Mouse (Mus musculus): ENCODE data around the gene Cyb5rl. TPM values are rescaled to one million over a fixed set of nuclear protein-coding genes. Genes with fewer than 3 reads are reported as not detected.

Cyb5rl gene
- polyA plus RNA-seq, 1 experiment from 2014 or later, result 9.9 TPM

GRCm38 (mm10) chr4:107121165-107121943, 54.6 kb downstream of the Cyb5rl start:
- peak; percentile 75 for DNase-seq (ENCODE audit: low spot score)
- Histone ChIP-seq H3K4me1 (peaks cover 49% of the 10 kb centered on the region), H3K9me3 (replicated peaks) (no peaks in the 10 kb centered on the region), H3K27me3 (ENCODE audit: low read depth, poor library complexity, severe bottlenecking) (peaks cover 6% of the 10 kb centered on the region), H3K4me3 (no peak overlapping the region), H3K36me3 (no peaks in the 10 kb centered on the region), H3K27ac (replicated peaks) (peak overlapping the region; percentile 86)
- WGBS, result 56% methylated on average over 12 of the region's 12 CpGs

GRCm38 (mm10) chr4:107124376-107124775, 57.6 kb downstream of the Cyb5rl start:
- Histone ChIP-seq H3K36me3 (no peaks in the 10 kb centered on the region), H3K27ac (replicated peaks) (peak overlapping the region; percentile 4; the same call in 1 of the 2 replicates), H3K9me3 (replicated peaks) (no peaks in the 10 kb centered on the region), H3K27me3 (ENCODE audit: low read depth, poor library complexity, severe bottlenecking) (peaks cover 10% of the 10 kb centered on the region), H3K4me3 (no peak overlapping the region), H3K4me1 (peaks cover 75% of the 10 kb centered on the region)
- 72% methylated on average over 7 of the region's 7 CpGs for WGBS
- DNase-seq (ENCODE audit: low spot score), result no peak

DNA sequence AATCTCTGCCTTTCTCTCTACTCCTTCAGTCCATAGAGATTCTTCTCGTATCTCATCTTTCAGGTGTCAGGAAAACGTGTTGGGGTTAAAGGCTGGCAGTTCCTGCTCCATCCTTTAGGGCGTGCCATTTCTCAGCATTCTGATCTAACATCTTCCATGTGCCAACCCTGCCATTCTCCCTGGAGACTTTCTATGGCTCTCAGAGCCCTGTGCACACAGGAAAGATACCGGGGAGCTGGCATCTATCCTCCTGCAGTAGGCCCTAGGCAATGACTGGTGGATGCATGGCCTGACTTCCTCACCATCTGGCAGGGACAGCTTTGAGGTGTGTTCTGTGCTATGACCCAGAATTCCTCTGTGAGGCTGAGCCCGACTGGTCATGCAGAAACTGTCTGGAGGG, 58.3 kb downstream of the Cyb5rl start:
- Histone ChIP-seq H3K36me3 (no peaks in the 10 kb centered on the region), H3K27ac (replicated peaks) (no peak overlapping the region), H3K4me1 (peaks cover 77% of the 10 kb centered on the region), H3K27me3 (ENCODE audit: low read depth, poor library complexity, severe bottlenecking) (peaks cover 10% of the 10 kb centered on the region), H3K9me3 (replicated peaks) (no peaks in the 10 kb centered on the region), H3K4me3 (no peak overlapping the region)
- 63% methylated on average over 5 of the region's 5 CpGs for WGBS
- DNase-seq (ENCODE audit: low spot score), result no peak

GRCm38 (mm10) chr4:107126389-107126788, 59.6 kb downstream of the Cyb5rl start:
- Histone ChIP-seq H3K9me3 (replicated peaks) (no peaks in the 10 kb centered on the region), H3K36me3 (no peaks in the 10 kb centered on the region), H3K27ac (replicated peaks) (peak overlapping the region; percentile 85), H3K4me1 (peaks cover 78% of the 10 kb centered on the region), H3K4me3 (no peak overlapping the region), H3K27me3 (ENCODE audit: low read depth, poor library complexity, severe bottlenecking) (peaks cover 10% of the 10 kb centered on the region)
- 46% methylated on average over 10 of the region's 10 CpGs for WGBS
- DNase-seq (ENCODE audit: low spot score), result no peak

DNA sequence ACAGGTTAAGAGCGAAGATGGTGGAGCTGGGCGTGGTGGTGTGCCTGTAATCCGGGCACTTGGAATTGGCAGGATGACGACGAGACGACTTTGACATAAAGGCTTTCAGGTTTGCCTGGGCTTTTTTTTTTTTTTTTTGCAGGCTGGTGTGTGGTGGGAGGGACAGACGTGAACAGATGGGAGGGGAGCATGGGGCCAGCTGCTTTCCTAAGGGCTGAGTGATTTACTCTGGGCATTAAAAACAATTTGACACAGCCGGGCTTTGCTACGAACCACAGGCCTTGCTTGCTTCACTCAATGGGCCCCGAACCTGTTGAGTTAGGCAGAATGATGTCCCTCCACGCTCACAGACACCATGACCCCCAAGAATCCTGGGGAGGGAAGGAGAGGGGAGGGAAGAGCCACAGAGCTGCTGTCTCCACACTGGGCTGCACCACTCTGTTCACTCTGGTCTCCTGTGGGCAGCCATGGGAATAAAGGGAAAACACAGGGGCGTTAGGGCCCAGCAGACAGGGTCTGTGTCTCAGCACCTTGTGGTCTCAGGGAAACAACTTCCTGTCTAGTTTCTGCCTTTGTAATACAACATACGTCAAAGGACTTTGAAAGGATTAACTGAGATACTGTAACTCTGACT, 60.2 kb downstream of the Cyb5rl start:
- peak overlapping the region; percentile 85 for H3K27ac ChIP-seq (replicated peaks)

DNA sequence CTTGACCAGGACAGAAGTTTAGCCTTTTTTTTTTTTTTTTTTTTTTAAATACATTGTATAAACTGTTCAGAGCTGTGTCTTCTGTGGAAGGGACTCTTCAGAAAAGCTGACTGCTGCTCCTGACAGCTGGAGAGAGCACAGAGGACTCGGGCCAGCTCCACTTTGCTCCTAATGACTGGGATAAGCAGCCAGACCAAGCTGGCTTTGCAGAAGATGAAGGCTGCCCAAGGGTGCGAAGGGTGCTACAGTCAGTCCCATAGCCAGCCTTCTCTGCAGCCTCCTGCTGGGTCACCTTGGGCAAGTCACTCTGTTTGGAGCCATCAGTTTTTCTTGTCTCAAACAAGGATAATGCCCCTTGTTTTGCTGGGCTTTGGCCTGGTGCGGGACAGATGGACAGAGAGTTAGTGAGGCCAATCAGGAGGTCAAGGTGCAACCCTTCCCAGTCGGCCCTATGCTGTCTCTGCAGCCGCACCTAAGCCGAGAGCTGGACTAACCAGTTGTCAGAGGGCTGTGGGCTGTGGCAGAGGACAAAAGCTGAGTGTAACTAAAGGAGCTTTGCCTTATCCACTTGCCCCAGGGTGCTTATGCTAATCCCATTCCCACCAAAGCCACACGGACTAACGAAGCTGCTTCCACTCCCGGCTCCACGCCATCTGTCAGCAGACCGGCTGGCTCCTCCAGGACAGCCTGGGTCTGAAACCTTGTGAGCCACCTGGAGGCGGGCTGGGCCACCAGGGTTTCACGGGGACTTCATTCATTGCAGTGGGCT, 61.3 kb downstream of the Cyb5rl start:
- no peaks in the 10 kb centered on the region for H3K9me3 ChIP-seq (replicated peaks)
- H3K27me3 ChIP-seq (ENCODE audit: low read depth, poor library complexity, severe bottlenecking), result peaks cover 10% of the 10 kb centered on the region
- WGBS, result 13% methylated on average over 13 of the region's 13 CpGs
- H3K27ac ChIP-seq (replicated peaks), result peak overlapping the region; percentile 85
- H3K36me3 ChIP-seq, result no peaks in the 10 kb centered on the region
- peak overlapping the region; percentile 23 for H3K4me3 ChIP-seq
- H3K4me1 ChIP-seq, result peaks cover 74% of the 10 kb centered on the region
- DNase-seq (ENCODE audit: low spot score), result peak; percentile 75

More for the DNA sequence above, 60.2 kb downstream of the Cyb5rl start:
- no peak for DNase-seq (ENCODE audit: low spot score)
- H3K9me3 ChIP-seq (replicated peaks), result no peaks in the 10 kb centered on the region
- peaks cover 74% of the 10 kb centered on the region for H3K4me1 ChIP-seq
- WGBS, result 60% methylated on average over 13 of the region's 13 CpGs
- H3K4me3 ChIP-seq, result no peak overlapping the region
- no peaks in the 10 kb centered on the region for H3K36me3 ChIP-seq
- H3K27me3 ChIP-seq (ENCODE audit: low read depth, poor library complexity, severe bottlenecking), result peaks cover 10% of the 10 kb centered on the region

DNA sequence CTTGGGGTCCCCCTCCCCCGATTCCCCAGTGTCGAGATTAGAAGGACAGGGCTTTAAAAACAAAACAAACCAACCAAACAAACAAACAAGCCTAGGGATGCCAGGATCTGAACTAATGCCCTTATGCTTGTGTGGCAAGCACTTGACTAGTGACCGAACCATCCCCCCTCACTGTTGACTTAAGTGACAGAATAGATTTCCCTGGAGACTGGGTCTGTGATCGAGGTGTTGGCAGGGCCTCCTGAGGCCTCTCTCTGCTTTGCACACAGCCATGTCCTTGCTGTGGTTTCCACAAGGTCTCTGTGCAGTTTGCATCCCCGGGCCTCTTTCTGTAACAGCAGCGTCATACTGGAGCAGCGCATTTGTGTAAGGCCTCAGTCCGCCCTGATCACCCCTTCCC, 62.6 kb downstream of the Cyb5rl start:
- Histone ChIP-seq H3K36me3 (no peaks in the 10 kb centered on the region), H3K27me3 (ENCODE audit: low read depth, poor library complexity, severe bottlenecking) (peaks cover 10% of the 10 kb centered on the region), H3K27ac (replicated peaks) (peak overlapping the region; percentile 85), H3K4me1 (peaks cover 66% of the 10 kb centered on the region), H3K9me3 (replicated peaks) (no peaks in the 10 kb centered on the region), H3K4me3 (no peak overlapping the region)
- no peak for DNase-seq (ENCODE audit: low spot score)
- 69% methylated on average over 8 of the region's 8 CpGs for WGBS

GRCm38 (mm10) chr4:107130534-107130933, 63.7 kb downstream of the Cyb5rl start:
- DNase-seq (ENCODE audit: low spot score), result peak; percentile 37

DNA sequence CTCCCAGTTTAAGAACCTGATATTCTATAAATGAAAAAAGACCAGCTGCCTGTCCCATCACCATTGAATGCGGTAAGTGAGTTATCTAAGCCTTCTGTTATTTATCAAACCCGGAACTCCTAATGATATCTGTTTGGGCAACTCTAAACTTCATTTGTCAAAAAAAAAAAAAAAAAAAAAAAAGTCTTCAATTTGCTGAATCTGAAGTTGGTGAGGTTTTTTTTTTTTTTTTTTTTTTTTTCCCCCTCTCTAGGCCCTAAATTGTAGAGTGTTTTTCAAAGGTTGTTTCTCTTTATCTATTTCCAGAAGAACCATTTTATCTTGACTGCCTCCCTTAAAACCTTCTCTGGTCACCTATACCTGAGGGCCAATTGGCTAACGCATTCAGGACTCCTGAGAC, 68.1 kb downstream of the Cyb5rl start:
- no peaks in the 10 kb centered on the region for H3K9me3 ChIP-seq (replicated peaks)
- peaks cover 6% of the 10 kb centered on the region; the same call in 1 of the 2 replicates for H3K36me3 ChIP-seq
- no peak for DNase-seq (ENCODE audit: low spot score)
- H3K27ac ChIP-seq (replicated peaks), result peak overlapping the region; percentile 57
- peaks cover 26% of the 10 kb centered on the region for H3K27me3 ChIP-seq (ENCODE audit: low read depth, poor library complexity, severe bottlenecking)
- WGBS, result 91% methylated on average over 3 of the region's 3 CpGs
- H3K4me3 ChIP-seq, result no peak overlapping the region
- H3K4me1 ChIP-seq, result peaks cover 60% of the 10 kb centered on the region

More at GRCm38 (mm10) chr4:107130534-107130933, 63.7 kb downstream of the Cyb5rl start:
- 17% methylated on average over 9 of the region's 9 CpGs for WGBS
- no peaks in the 10 kb centered on the region for H3K36me3 ChIP-seq
- peak overlapping the region; percentile 85 for H3K27ac ChIP-seq (replicated peaks)
- peaks cover 5% of the 10 kb centered on the region for H3K27me3 ChIP-seq (ENCODE audit: low read depth, poor library complexity, severe bottlenecking)
- no peaks in the 10 kb centered on the region for H3K9me3 ChIP-seq (replicated peaks)
- peaks cover 61% of the 10 kb centered on the region for H3K4me1 ChIP-seq
- H3K4me3 ChIP-seq, result no peak overlapping the region

GRCm38 (mm10) chr4:107135663-107136062, 68.9 kb downstream of the Cyb5rl start:
- WGBS, result 82% methylated on average over 5 of the region's 5 CpGs
- H3K36me3 ChIP-seq, result peaks cover 6% of the 10 kb centered on the region; the same call in 1 of the 2 replicates
- H3K4me3 ChIP-seq, result no peak overlapping the region
- H3K27me3 ChIP-seq (ENCODE audit: low read depth, poor library complexity, severe bottlenecking), result peaks cover 31% of the 10 kb centered on the region
- peaks cover 60% of the 10 kb centered on the region for H3K4me1 ChIP-seq
- no peak for DNase-seq (ENCODE audit: low spot score)
- no peak overlapping the region; the same call in 1 of the 2 replicates for H3K27ac ChIP-seq (replicated peaks)
- H3K9me3 ChIP-seq (replicated peaks), result no peaks in the 10 kb centered on the region

DNA sequence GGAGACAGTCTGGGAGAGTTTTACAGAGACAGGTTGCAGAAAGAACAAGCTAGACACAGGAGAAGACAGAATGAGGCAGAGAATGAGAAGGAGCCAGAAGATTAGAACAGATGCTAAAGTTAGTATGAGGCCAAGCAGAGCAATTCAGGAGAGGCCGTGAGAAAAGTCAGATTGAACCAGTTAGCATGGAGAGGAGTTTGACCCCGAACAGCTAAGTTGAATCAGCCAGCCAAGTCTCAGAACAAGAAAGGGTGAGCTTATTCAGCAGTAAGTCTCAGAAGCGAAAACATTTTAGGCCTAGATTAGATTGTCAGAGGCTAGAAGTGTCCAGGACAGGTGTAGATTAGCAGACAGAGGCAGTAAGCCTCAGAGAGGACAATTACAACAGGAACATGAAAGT, 69.7 kb downstream of the Cyb5rl start:
- Histone ChIP-seq H3K4me1 (peaks cover 64% of the 10 kb centered on the region), H3K9me3 (replicated peaks) (no peaks in the 10 kb centered on the region), H3K36me3 (peaks cover 6% of the 10 kb centered on the region; the same call in 1 of the 2 replicates), H3K27me3 (ENCODE audit: low read depth, poor library complexity, severe bottlenecking) (peaks cover 31% of the 10 kb centered on the region), H3K27ac (replicated peaks) (0 out of 2 replicates have a peak overlapping the region, but pooled peaks have one; percentile 2), H3K4me3 (no peak overlapping the region)
- 51% methylated on average over 3 of the region's 3 CpGs for WGBS
- DNase-seq (ENCODE audit: low spot score), result no peak
